Mouse (Mus musculus) T-helper 2 cell (primary cell): ENCODE measurements around the gene Zdhhc19.

Experiments used
- in situ Hi-C: fragments of 300-600 bp; cut with MboI, MseI; formaldehyde crosslinking; loops from one replicate; pipeline ENCODE4 v1.15.1; 2025; ENCODE audit warnings: high pct_unique_total_duplicates

Zdhhc19 gene

GRCm38 (mm10) chr16:32495965-32496364, at the start of gene Zdhhc19:
Gene Zdhhc19, plus strand, starts transcription at chr16:32496265.
- in situ Hi-C loops = no loop called here

GRCm38 (mm10) chr16:32446563-32447138, 49.4 kb upstream of the Zdhhc19 start:
- in situ Hi-C loops = no loop called here

DNA sequence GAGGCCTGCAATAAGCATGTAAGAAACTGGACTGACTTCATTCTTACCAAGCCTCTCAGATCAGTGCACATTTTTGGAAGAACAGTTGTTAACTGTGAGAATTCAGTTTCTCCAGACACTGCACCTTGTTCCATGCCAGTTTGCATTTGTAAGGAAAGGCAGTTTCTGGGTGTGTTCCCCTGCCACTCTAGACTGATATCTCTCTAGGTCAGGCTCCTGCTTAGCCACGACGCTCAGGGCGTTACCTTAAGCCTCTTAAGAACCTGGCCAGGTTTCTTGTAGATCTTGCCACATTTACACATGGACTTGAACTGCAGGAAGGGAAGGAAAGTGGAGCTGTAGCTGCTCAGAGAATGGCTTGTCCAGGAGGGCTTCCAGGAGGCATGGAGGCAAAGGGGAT, 46.4 kb upstream of the Zdhhc19 start:
- in situ Hi-C loops = no loop called here

DNA sequence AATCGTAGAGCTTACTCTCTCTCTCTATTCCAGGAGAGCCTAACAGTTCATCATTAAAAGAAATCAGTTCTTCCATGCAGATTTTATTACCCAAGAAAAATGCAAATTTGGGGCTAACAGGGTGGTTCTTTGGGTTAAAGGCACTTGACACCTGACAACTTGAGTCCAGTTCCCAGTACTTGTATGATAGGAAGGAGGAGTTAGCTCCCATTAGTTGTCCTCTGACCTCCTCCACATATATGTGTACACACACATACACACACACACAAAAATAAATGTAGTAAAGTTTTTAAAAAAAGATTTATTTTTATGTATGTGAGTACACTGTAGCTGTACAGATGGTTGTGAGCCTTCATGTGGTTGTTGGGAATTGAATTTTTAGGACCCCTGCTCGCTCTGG, 45.9 kb upstream of the Zdhhc19 start:
- in situ Hi-C loops = no loop called here

- in situ Hi-C loops = no loop called here
Observed at GRCm38 (mm10) chr16:32453102-32453501, 43.0 kb upstream of the Zdhhc19 start.

DNA sequence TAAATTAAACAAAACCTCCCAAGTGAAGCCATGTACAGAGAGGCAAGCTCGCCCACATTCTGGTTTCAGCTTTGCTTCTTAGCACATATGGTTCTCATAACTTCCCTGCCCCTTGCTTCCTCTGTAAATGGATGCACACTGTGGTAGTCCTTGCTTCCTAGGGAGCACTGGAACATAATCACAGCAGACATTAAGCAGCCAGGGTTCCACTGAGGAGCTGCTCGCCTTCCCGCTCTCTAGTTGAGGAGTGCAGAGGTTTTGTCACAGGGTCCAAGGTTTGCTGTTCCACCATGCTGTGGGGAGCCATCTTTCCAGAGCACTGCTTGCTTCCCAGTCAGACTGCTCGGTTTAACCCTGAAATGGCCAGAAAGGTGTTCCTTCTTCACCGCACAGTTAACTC, 41.4 kb upstream of the Zdhhc19 start:
- in situ Hi-C loops = no loop called here

- in situ Hi-C loops = no loop called here
Observed at GRCm38 (mm10) chr16:32456086-32456485, 40.0 kb upstream of the Zdhhc19 start.

DNA sequence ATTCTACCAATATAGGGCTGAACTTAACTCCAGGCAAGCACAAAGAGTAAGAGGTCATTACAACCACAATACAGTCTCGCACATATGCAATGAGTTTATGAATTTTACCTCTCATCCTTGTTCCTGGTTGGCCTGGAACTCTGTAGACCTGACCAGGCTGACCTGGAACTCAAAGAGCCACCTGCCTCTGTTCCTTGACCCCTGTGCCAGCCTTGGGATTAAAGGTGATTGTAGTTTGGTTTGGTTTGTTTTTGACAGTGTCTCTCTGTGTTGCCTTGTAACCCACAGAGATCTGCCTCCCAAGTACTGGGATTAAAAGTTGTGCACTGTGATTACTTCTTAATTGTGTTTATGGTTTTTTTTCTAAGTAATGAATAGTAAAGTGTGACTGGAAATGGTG, 39.3 kb upstream of the Zdhhc19 start:
- in situ Hi-C loops = no loop called here

DNA sequence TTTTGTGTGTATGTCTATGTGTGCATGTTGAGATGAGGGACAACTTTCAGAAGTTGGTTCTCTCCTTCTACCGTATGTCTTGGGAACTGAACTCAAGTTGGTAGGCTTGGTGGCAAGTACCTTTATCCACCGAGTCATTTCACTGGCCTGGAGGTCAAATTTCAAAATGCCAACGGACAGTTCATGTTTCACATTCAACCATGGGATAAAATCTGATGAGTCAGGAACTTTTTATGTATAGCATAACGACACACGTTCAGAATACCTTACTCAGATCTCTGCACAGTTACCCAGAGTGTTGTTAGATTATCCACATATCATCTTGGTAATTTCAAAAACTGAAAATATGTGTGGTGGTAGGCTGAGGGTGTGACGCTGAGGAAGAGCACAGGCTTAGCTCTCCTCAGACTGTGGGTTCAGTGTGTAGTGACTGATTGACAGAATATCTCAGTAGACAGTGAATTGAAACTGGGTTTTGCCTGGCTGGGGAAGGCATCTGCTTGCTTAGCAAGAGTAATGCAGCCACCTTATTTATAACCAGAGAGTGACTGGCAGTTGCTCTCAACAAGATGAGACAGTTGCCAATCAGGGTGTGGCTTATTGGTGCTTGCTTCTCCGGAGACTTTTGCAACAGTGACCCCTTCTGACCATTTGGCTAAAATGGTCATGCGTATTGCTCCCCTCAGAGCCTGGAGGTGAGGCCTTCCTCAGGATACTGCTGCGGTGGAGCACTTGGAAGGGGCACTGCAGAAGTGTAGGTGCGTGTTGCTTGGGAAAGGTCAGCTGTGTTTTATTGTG, 38.3 kb upstream of the Zdhhc19 start:
- in situ Hi-C loops = no loop called here

DNA sequence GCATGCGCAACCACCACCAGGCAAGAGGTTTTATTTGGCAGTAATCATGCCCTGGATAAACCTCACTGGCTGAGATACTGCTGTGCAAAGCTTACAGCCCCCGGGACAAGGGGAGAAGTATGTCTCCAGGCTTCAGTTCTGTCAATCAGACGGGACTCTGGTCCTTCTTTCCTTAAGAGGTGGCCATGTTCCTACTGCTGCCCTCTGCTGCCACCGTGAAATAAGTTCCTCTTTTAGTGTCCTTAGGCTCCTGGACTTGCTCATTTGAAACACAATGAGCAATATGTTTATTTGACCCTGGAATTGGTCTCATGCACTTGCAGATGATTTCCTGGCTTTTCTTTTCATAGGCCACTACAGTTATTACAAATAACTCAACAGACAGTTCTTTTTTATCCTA, 35.5 kb upstream of the Zdhhc19 start:
- in situ Hi-C loops = loop anchor here (10.0 kb wide), 2 partner anchors 64 to 876 kb away; no protein-coding TSS in a partner anchor

DNA sequence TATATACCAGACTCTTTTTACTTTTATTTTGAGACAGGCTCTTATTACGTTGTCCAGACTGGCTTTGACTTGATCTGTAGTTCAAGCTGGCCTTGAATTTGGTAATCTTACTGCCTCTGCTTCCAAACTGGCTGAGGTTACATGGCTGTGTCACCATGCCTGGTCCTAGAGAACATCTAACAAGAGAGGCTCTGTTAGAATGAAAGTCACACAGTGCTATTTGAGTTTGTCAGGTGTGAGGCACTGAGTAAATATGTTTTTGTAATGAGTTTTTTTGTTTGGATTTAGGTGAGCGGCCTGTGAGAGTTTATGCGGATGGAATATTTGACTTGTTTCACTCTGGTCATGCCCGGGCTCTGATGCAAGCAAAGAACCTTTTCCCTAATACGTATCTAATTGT, 34.4 kb upstream of the Zdhhc19 start:
- in situ Hi-C loops = loop anchor here (10.0 kb wide), 2 partner anchors 63 to 877 kb away; no protein-coding TSS in a partner anchor

DNA sequence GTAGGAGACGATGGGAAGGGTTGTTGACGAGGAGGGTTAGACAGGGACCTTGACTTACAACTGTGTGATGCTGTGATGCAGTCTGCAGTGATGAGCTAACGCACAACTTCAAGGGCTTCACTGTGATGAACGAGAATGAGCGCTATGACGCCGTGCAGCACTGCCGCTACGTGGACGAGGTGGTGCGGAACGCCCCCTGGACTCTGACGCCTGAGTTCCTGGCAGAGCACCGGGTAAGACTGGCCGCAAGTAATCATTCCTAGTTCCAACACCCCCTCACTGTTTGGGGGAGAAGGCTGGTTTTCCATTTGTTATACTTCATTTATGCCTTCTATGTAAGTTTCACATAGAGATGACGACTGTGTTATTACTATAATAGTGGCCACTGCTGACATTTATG, 33.1 kb upstream of the Zdhhc19 start:
- in situ Hi-C loops = loop anchor here (10.0 kb wide), 2 partner anchors 62 to 878 kb away; no protein-coding TSS in a partner anchor

GRCm38 (mm10) chr16:32463426-32463825, 32.6 kb upstream of the Zdhhc19 start:
- in situ Hi-C loops = loop anchor here (10.0 kb wide), 2 partner anchors 61 to 879 kb away; no protein-coding TSS in a partner anchor

GRCm38 (mm10) chr16:32464908-32465307, 31.2 kb upstream of the Zdhhc19 start:
- in situ Hi-C loops = loop anchor here (10.0 kb wide), 2 partner anchors 60 to 880 kb away; no protein-coding TSS in a partner anchor

GRCm38 (mm10) chr16:32468488-32468887, 27.6 kb upstream of the Zdhhc19 start:
- in situ Hi-C loops = loop anchor here (10.0 kb wide), 2 partner anchors 56 to 884 kb away; no protein-coding TSS in a partner anchor

- in situ Hi-C loops = loop anchor here (10.0 kb wide), 2 partner anchors 55 to 885 kb away; no protein-coding TSS in a partner anchor
Observed at GRCm38 (mm10) chr16:32469404-32470105, 26.5 kb upstream of the Zdhhc19 start.

- in situ Hi-C loops = no loop called here
Observed at GRCm38 (mm10) chr16:32472276-32473015, 23.6 kb upstream of the Zdhhc19 start.

GRCm38 (mm10) chr16:32477315-32477714, 18.8 kb upstream of the Zdhhc19 start:
- in situ Hi-C loops = no loop called here

DNA sequence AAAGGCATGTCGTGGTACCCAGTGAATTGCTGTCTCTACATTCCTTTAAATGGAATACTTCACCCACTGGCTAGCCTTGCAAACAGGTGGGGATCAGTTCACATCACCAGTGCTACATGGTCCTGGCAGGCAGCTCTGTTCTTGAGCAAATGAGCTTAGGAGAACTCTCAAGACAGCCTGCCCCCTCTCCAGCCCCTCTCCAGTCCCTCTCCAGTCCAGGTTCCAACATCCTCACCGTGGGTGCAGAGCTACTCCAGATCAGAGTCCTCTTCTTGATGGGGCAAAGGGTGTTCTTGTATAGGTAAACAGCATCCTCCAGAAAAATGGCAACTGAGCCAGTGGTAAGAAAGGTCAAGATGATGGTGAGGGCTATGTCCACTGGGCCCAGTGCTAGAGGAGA, 16.6 kb upstream of the Zdhhc19 start:
- in situ Hi-C loops = no loop called here

GRCm38 (mm10) chr16:32484431-32484871, 11.6 kb upstream of the Zdhhc19 start:
- in situ Hi-C loops = no loop called here

GRCm38 (mm10) chr16:32485209-32485608, 10.9 kb upstream of the Zdhhc19 start:
- in situ Hi-C loops = no loop called here
